Mouse (Mus musculus) CH12.LX (cell line): ENCODE measurements at regions not wholly inside any gene's neighbourhood (a gene's known extent, or its start where the extent isn't known, plus 50 kb on each side); places are given as distances from the start of the nearest gene placed in this dataset.

ENCODE experiments used
- CTCF ChIP-seq, 2 experiments: IDR thresholded peaks in 1 of 2; conservative IDR thresholded peaks in 1 of 2; 2 replicates each; pipeline ENCODE4 v1.5.1; 2011 to 2012; ENCODE audit warnings: low read depth in 2 of 2, low read length in 2 of 2, improper control_type of control experiment in 1 of 2, inconsistent platforms in 1 of 2, mild to moderate bottlenecking in 1 of 2, moderate library complexity in 1 of 2
- EP300 ChIP-seq: IDR thresholded peaks from 2 replicates; pipeline ENCODE4 v1.6.1; 2011; ENCODE audit warnings: low read length, improper control_type of control experiment
- HCFC1 ChIP-seq: IDR thresholded peaks from 2 replicates; pipeline ENCODE4 v1.6.1; 2012; ENCODE audit warnings: low read depth, mild to moderate bottlenecking, inconsistent platforms, low read length, improper control_type of control experiment
- POLR2A ChIP-seq: IDR thresholded peaks from 2 replicates; pipeline ENCODE4 v1.6.1; 2011; ENCODE audit warnings: low read depth, mild to moderate bottlenecking, improper control_type of control experiment, low read length
- TBP ChIP-seq: conservative IDR thresholded peaks from 2 replicates; pipeline ENCODE4 v1.6.1; 2011; ENCODE audit warnings: low read depth, low read length, improper control_type of control experiment

DNA sequence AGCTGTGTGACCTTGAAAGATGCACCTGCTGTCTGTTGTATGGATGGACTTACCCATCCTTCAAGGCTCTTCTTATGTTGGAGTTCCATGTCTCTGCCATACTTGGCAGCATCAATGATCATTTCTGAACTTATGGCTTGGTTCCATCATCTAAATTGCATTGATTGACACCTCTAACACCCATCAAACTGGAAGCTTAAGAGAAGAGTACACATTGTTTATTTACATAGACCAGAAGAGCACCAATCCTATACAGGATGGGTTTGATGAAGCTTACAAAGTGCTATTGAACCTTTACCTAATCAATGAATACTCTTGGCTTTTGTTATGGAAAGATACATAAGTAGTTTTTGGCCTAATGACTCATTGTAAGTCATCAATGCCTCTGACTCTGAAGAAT, 248.8 kb downstream of the Fam49a start:
- TF ChIP-seq CTCF (conservative IDR thresholded peaks at IDR 0.05 in 1 of 2, IDR thresholded peaks at IDR 0.05 in 1 of 2; ENCODE audit: low read depth in 2 of 2, low read length in 2 of 2), result no peak
- TF ChIP-seq TBP, result no peak
- TF ChIP-seq HCFC1, result no peak
- no peak for TF ChIP-seq POLR2A
- no peak for TF ChIP-seq EP300
